Mouse (Mus musculus): ENCODE data around the gene 4930503E14Rik. TPM values are rescaled to one million over a fixed set of nuclear protein-coding genes. Genes with fewer than 3 reads are reported as not detected.

4930503E14Rik gene
- not detected in 4 replicates for total RNA-seq (2023)

GRCm38 (mm10) chr14:44213154-44213553 is at the start of gene 4930503E14Rik:
Gene 4930503E14Rik, minus strand, starts transcription at chr14:44213254.

GRCm38 (mm10) chr14:44197361-44197760 is 15.7 kb downstream of the 4930503E14Rik start, which contains the start of gene Gm8212:
Gene Gm8212, plus strand, starts transcription at chr14:44197661.

GRCm38 (mm10) chr14:44123551-44123950 is 89.5 kb downstream of the 4930503E14Rik start, which contains the start of gene Gm3327:
Gene Gm3327, plus strand, starts transcription at chr14:44123851.

Other genes starting within 250 kb of the 4930503E14Rik start
- not detected in 4 replicates for gene Ang6, start 211.0 kb downstream of the 4930503E14Rik start, total RNA-seq (2023)
- gene Ear2, start 110.6 kb downstream of the 4930503E14Rik start, total RNA-seq (2023) = 1.7 to 2.0 TPM in 2 of 4 replicates, not detected in the others
- not detected in 4 replicates for gene Gm3327, start 89.4 kb downstream of the 4930503E14Rik start, total RNA-seq (2023)
- not detected in 4 replicates for gene Gm8212, start 15.6 kb downstream of the 4930503E14Rik start, total RNA-seq (2023)
- gene Gm8220, start 72.3 kb upstream of the 4930503E14Rik start, total RNA-seq (2023) = not detected in 4 replicates
- not detected in 4 replicates for gene Gm5930, start 125.3 kb upstream of the 4930503E14Rik start, total RNA-seq (2023)
- gene Gm8229, start 152.1 kb upstream of the 4930503E14Rik start, total RNA-seq (2023) = not detected in 4 replicates
- gene Gm3371, start 197.4 kb upstream of the 4930503E14Rik start, total RNA-seq (2023) = not detected in 4 replicates
- gene Gm8232, start 220.4 kb upstream of the 4930503E14Rik start, total RNA-seq (2023) = not detected in 4 replicates